9 mouse cellular contexts compared by ENCODE assay signal in genomic region chr7:107045833-107046232, GRCm38 (mm10). TPM values are rescaled to one million over a fixed set of nuclear protein-coding genes. Genes with fewer than 3 reads are reported as not detected.
A peak's percentile ranks its signal among the peaks of the same experiment; 100 is the strongest.
DNase-seq lines count a peak whose midpoint lies in the region; ATAC-seq lines count a peak whose summit lies in the region.
"Had no signal": no experiment of that assay in that cellular context is flagged by ENCODE, and none has a peak within 500 bp of the region (broad histone marks: within the 10 kb centered on the region; RNA-seq: fewer than 3 reads in every experiment).

No protein-coding gene starts in this region.

- no peaks in the 10 kb centered on the region for H3K27me3 ChIP-seq in limb, embryonic 11.5 days (ENCODE audit: control insufficient read depth, insufficient read depth, low read length)
- H3K27me3 ChIP-seq in limb, embryonic 10.5 days (ENCODE audit: low read depth, poor library complexity, severe bottlenecking), result no peaks in the 10 kb centered on the region

- peak; percentile 8 to 22 for DNase-seq in cerebellum, adult 18-20 months
- no peak for DNase-seq in cerebellum, adult 9-11 months
- peak; percentile 40 for DNase-seq in limb, embryonic 11.5 days (ENCODE audit: low spot score)
- DNase-seq in limb, embryonic 10.5 days (ENCODE audit: low spot score), result no peak
- DNase-seq in T-cell, adult 2 months (ENCODE audit: low spot score), result peak; percentile 39
- peak; percentile 23 for DNase-seq in thymus, postnatal 4 days

- no peak overlapping the region for H3K4me2 ChIP-seq in limb, embryonic 11.5 days (ENCODE audit: low read depth, severe bottlenecking)

- ATAC-seq in limb, embryonic 11.5 days (ENCODE audit: insufficient number of reproducible peaks, low FRiP score, low TSS enrichment, low read depth), result no peak
- peak; percentile 82 to 84 for ATAC-seq in hematopoietic stem cell, adult 5-6 weeks (replicated peaks in 1 of 2; ENCODE audit: insufficient read depth in 1 of 2, low FRiP score in 2 of 2, low TSS enrichment in 1 of 2, low read depth in 1 of 2, poor library complexity in 2 of 2, severe bottlenecking in 2 of 2)
- ATAC-seq in megakaryocyte, adult 5-6 weeks (ENCODE audit: poor library complexity, severe bottlenecking), result peak; percentile 61

- H3K27ac ChIP-seq in limb, embryonic 11.5 days (replicated peaks; ENCODE audit: low read depth, low read length), result no peak overlapping the region
- no peak overlapping the region for H3K27ac ChIP-seq in limb, embryonic 10.5 days

- WGBS in limb, embryonic 11.5 days, result 4% methylated on average over 5 of the region's 5 CpGs
- 7% methylated on average over 5 of the region's 5 CpGs for WGBS in limb, embryonic 10.5 days

- H3K36me3 ChIP-seq in limb, embryonic 11.5 days (ENCODE audit: control insufficient read depth, insufficient read depth, low read length), result no peaks in the 10 kb centered on the region
- no peaks in the 10 kb centered on the region for H3K36me3 ChIP-seq in limb, embryonic 10.5 days

- no peak overlapping the region for H3K9ac ChIP-seq in limb, embryonic 11.5 days (ENCODE audit: low read length)

- H3K4me3 ChIP-seq in limb, embryonic 11.5 days (ENCODE audit: low read depth, low read length), result no peak overlapping the region
- no peak overlapping the region for H3K4me3 ChIP-seq in limb, embryonic 10.5 days

- H3K9me3 ChIP-seq in limb, embryonic 11.5 days (ENCODE audit: control insufficient read depth, low read length), result no peaks in the 10 kb centered on the region
- H3K9me3 ChIP-seq in limb, embryonic 10.5 days (replicated peaks), result no peaks in the 10 kb centered on the region

- no peaks in the 10 kb centered on the region for H3K4me1 ChIP-seq in limb, embryonic 11.5 days (ENCODE audit: control insufficient read depth, insufficient read depth, low read length)
- H3K4me1 ChIP-seq in limb, embryonic 10.5 days, result no peaks in the 10 kb centered on the region

RNA-seq across cellular contexts. Expression of gene Olfr713, which starts 14.9 kb away (rescaled TPM):
- not detected in 2 replicates for polyA plus RNA-seq in limb, embryonic 11.5 days (2014; fragmentation: Nextera tagmentation; extraction: Ambion mirVana)
- polyA plus RNA-seq in limb, embryonic 10.5 days (2016; fragmentation: Nextera tagmentation; extraction: Ambion mirVana), result not detected in 2 replicates
- total RNA-seq in hematopoietic stem cell, adult 5-6 weeks (2017), result not detected in 2 replicates
- not detected in 2 replicates for total RNA-seq in megakaryocyte, adult 5-6 weeks (2015)
- total RNA-seq in megakaryocyte, adult 5-6 weeks (2017), result not detected in 2 replicates
- polyA plus RNA-seq: gonadal fat pad, adult 2 months had no signal

RNA-seq across cellular contexts. Expression of gene Olfr714, which starts 24.9 kb away (rescaled TPM):
- not detected in 2 replicates for polyA plus RNA-seq in limb, embryonic 11.5 days (2014; fragmentation: Nextera tagmentation; extraction: Ambion mirVana)
- not detected in 2 replicates for polyA plus RNA-seq in limb, embryonic 10.5 days (2016; fragmentation: Nextera tagmentation; extraction: Ambion mirVana)
- total RNA-seq in hematopoietic stem cell, adult 5-6 weeks (2017), result not detected in 2 replicates
- total RNA-seq in megakaryocyte, adult 5-6 weeks (2015), result not detected in 2 replicates
- total RNA-seq in megakaryocyte, adult 5-6 weeks (2017), result not detected in 2 replicates
- polyA plus RNA-seq: gonadal fat pad, adult 2 months had no signal

RNA-seq across cellular contexts. Expression of gene Olfr2, which starts 40.0 kb away (rescaled TPM):
- not detected in 2 replicates for polyA plus RNA-seq in limb, embryonic 11.5 days (2014; fragmentation: Nextera tagmentation; extraction: Ambion mirVana)
- polyA plus RNA-seq in limb, embryonic 10.5 days (2016; fragmentation: Nextera tagmentation; extraction: Ambion mirVana), result not detected in 2 replicates
- total RNA-seq in hematopoietic stem cell, adult 5-6 weeks (2017), result not detected in 2 replicates
- not detected in 2 replicates for total RNA-seq in megakaryocyte, adult 5-6 weeks (2015)
- total RNA-seq in megakaryocyte, adult 5-6 weeks (2017), result under 0.01 TPM in 1 of 2 replicates, not detected in the other
- polyA plus RNA-seq: gonadal fat pad, adult 2 months had no signal

RNA-seq across cellular contexts. Expression of gene Olfr17, which starts 47.2 kb away (rescaled TPM):
- polyA plus RNA-seq in limb, embryonic 11.5 days (2014; fragmentation: Nextera tagmentation; extraction: Ambion mirVana), result not detected in 2 replicates
- not detected in 2 replicates for polyA plus RNA-seq in limb, embryonic 10.5 days (2016; fragmentation: Nextera tagmentation; extraction: Ambion mirVana)
- total RNA-seq in hematopoietic stem cell, adult 5-6 weeks (2017), result not detected in 2 replicates
- total RNA-seq in megakaryocyte, adult 5-6 weeks (2015), result not detected in 2 replicates
- total RNA-seq in megakaryocyte, adult 5-6 weeks (2017), result not detected in 2 replicates
- polyA plus RNA-seq: gonadal fat pad, adult 2 months had no signal

Comparison
In these comparisons a context has a peak if more than half of its experiments do, and no peak if none do; other contexts are left out.
1. DNase-seq: peak in cerebellum, adult 18-20 months (2 of 2), limb, embryonic 11.5 days (single experiment), T-cell, adult 2 months (single experiment) and thymus, postnatal 4 days (single experiment); none in cerebellum, adult 9-11 months (single experiment) and limb, embryonic 10.5 days (single experiment).